Mouse (Mus musculus) midbrain, embryonic 16.5 days (tissue): ENCODE measurements around the gene Slc25a13. TPM values are rescaled to one million over a fixed set of nuclear protein-coding genes. Genes with fewer than 3 reads are reported as not detected.

ENCODE experiments used
- ATAC-seq: fragments of 200-750 bp; cut with Nextera tagmentation; 2 replicates; pipeline ENCODE4 v1.8.0; 2017; ENCODE audit warnings: moderate TSS enrichment
- H3K27ac ChIP-seq: fragments of 300-500 bp; sonication (generic); 2 replicates; pipeline ENCODE4 v1.5.1; 2014; ENCODE audit warnings: mild to moderate bottlenecking, low read length, mixed read lengths
- H3K27me3 ChIP-seq: fragments of 300-500 bp; sonication (generic); 2 replicates; pipeline ENCODE4 v1.6.1; 2014; ENCODE audit warnings: low read depth, low read length, mixed read lengths; ENCODE audit not compliant: control insufficient read depth, insufficient read depth
- H3K36me3 ChIP-seq: fragments of 300-500 bp; sonication (generic); 2 replicates; pipeline ENCODE4 v1.6.1; 2014; ENCODE audit warnings: mild to moderate bottlenecking, low read length, moderate library complexity, mixed read lengths; ENCODE audit not compliant: control insufficient read depth, insufficient read depth
- H3K4me1 ChIP-seq: fragments of 300-500 bp; sonication (generic); 2 replicates; pipeline ENCODE4 v1.6.1; 2014; ENCODE audit warnings: mild to moderate bottlenecking, low read length, mixed read lengths; ENCODE audit not compliant: control insufficient read depth, insufficient read depth
- H3K4me2 ChIP-seq: fragments of 300-500 bp; sonication (generic); 2 replicates; pipeline ENCODE4 v1.6.1; 2014; ENCODE audit warnings: mild to moderate bottlenecking, low read length, mixed read lengths
- H3K4me3 ChIP-seq: fragments of 300-500 bp; sonication (generic); 2 replicates; pipeline ENCODE4 v1.5.1; 2014; ENCODE audit warnings: low read depth, mild to moderate bottlenecking, low read length, moderate library complexity, mixed read lengths
- H3K9ac ChIP-seq: fragments of 300-500 bp; sonication (generic); 2 replicates; pipeline ENCODE4 v1.6.1; 2014; ENCODE audit warnings: low read depth, low read length, mixed read lengths
- H3K9me3 ChIP-seq: fragments of 300-500 bp; sonication (generic); replicated peaks from 2 replicates; pipeline ENCODE4 v1.6.1; 2014; ENCODE audit warnings: mild to moderate bottlenecking, low read length, mixed read lengths; ENCODE audit not compliant: control insufficient read depth, poor library complexity, severe bottlenecking
- WGBS: fragments of 180-500 bp; shearing (Covaris S2); extraction: QIAGEN DNeasy Blood & Tissue Kit; methylation state at CpG from one replicate; pipeline ENCODE4 v1.1.7; 2014; 5-methylcytosine and 5-hydroxymethylcytosine counted together
- polyA plus RNA-seq: library from polyadenylated mRNA; unstranded; fragments of >200 nt; fragmentation: Nextera tagmentation; extraction: Ambion mirVana; gene quantifications from 2 replicates; pipeline ENCODE4 v1.2.1, GENCODE M21; 2015

The Slc25a13 gene
- polyA plus RNA-seq, 1 experiment from 2014 or later = 3.8 TPM

DNA sequence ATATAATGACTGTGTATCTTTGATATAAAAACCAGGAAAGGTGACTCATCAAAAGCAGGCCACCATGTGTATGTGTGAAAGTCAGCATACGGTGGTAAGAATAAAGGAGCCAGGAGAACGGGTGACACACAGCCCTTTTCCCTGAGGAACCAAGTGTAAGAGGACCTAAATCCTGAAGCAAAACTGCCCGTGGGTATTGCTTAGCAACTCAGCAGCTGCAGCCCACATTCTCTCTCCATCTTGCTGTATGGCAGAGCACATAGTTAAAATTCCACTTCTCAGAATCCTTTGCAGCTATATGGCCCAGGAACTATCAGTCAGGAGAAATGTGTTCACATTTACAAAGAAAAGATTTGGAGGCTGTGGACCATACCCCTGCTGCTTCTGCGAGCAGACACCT, 20.4 kb downstream of the Slc25a13 start:
- no peak overlapping the region for H3K9ac ChIP-seq
- WGBS = 83% methylated on average over 4 of the region's 4 CpGs

DNA sequence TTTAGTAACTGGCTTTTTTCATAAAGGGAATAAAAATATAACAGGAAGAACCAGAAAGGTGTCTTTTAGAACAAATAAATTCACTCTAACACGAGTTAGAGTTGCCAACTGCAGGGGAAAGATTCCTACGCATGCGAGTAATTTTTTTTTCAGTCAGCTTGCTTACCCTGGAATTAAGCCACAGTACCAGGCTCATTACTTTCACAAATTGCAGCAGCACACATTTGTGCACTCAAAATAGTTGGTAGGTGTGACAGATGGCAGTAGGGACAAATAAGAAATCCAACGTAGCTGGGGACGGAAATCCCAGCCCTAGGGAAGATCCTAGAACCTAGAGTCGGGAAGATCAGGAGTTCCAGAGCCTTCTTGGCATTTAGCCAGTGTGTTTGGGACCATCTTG, 22.1 kb downstream of the Slc25a13 start:
- Histone ChIP-seq H3K4me3 (no peak overlapping the region), H3K9ac (no peak overlapping the region), H3K4me1 (no peaks in the 10 kb centered on the region), H3K9me3 (no peaks in the 10 kb centered on the region), H3K36me3 (no peaks in the 10 kb centered on the region), H3K4me2 (no peak overlapping the region), H3K27ac (no peak overlapping the region), H3K27me3 (no peaks in the 10 kb centered on the region)
- 88% methylated on average over 6 of the region's 6 CpGs for WGBS
- ATAC-seq = no peak

More for the DNA sequence above, 20.4 kb downstream of the Slc25a13 start:
- Histone ChIP-seq H3K4me1 (no peaks in the 10 kb centered on the region), H3K4me3 (no peak overlapping the region), H3K9me3 (no peaks in the 10 kb centered on the region), H3K36me3 (no peaks in the 10 kb centered on the region), H3K27me3 (no peaks in the 10 kb centered on the region), H3K27ac (no peak overlapping the region), H3K4me2 (no peak overlapping the region)
- ATAC-seq = no peak

DNA sequence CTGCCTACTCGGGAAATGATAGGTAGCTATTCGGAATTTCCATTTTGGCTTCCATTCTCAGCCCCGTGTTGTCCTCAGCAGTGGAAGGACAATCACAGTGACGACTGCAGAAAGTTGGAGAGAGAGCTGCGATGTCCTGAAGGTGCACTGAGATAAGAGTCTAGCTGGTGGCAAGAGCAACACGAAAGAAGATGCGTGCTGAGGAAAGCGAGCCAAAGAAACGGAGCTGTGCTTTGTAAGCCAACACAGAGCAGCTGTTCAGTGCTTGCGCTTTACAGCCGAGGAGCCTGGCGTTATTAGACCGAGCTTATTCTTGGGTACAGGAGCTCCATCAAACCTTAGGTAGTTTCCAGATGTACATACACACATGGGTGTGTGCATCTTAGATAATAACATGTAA, 23.1 kb downstream of the Slc25a13 start:
- H3K27ac ChIP-seq = no peak overlapping the region
- H3K9me3 ChIP-seq = no peaks in the 10 kb centered on the region
- no peaks in the 10 kb centered on the region for H3K36me3 ChIP-seq
- no peak for ATAC-seq
- no peak overlapping the region for H3K4me2 ChIP-seq
- H3K9ac ChIP-seq = no peak overlapping the region
- no peak overlapping the region for H3K4me3 ChIP-seq
- no peaks in the 10 kb centered on the region for H3K4me1 ChIP-seq
- H3K27me3 ChIP-seq = no peaks in the 10 kb centered on the region
- WGBS = 92% methylated on average over 13 of the region's 13 CpGs

DNA sequence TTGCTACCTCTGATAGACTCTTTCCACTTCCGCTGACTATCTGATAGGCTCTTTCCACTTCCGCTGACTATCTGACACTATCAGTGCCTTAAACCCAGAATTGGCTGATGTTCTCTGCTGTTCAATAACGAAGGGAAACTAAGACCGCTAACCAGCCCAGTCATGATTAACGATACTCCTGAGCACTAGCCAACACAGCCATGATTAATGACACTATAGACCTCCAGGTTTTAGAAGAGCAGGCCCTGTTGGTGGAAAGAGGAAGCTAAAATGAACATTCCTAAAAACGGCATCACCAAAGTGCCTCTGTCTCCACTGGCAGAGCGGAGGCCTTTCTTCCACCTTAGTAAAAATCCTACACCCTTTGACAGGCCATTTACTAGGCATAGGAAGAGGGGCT, 24.6 kb downstream of the Slc25a13 start:
- WGBS = 93% methylated on average over 7 of the region's 7 CpGs
- H3K4me3 ChIP-seq = no peak overlapping the region
- H3K4me2 ChIP-seq = no peak overlapping the region
- no peaks in the 10 kb centered on the region for H3K36me3 ChIP-seq
- H3K4me1 ChIP-seq = no peaks in the 10 kb centered on the region
- H3K27me3 ChIP-seq = no peaks in the 10 kb centered on the region
- no peak for ATAC-seq
- H3K9me3 ChIP-seq = no peaks in the 10 kb centered on the region
- H3K27ac ChIP-seq = no peak overlapping the region
- no peak overlapping the region for H3K9ac ChIP-seq

DNA sequence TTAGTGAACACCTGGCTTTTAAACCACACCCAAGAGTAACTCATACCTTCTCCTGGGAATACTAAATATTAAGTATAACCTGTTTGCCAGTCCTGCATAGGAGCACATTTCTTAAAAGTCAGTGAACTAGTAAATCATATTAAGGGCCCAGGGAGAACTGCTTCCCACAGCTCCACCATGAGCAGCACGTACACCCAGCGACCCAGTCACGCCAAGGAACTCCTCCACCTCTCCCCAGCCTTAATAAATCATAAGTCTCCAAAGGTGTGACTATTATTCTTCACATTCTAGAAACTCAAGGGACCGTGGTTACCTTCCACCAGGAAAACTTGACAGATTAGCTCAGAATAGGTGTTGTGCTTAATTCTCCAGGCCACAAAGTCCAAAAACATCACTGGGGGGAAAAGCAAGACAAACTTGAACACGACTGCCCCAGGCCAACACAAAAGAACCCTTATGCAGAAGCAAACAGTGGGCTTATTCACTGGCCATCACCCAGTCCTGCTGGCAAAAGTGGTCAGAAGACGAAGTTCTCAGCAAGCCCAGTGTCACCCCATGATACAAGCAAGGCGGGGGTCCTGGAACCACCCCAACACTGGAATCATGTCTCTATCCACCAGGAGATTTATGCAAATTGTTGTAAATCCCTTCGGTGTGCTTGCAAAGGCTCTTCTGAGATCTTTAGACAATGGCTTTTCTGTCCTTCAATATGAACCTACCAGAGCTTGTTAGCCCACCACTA, 25.2 kb downstream of the Slc25a13 start:
- 80% methylated on average over 8 of the region's 8 CpGs for WGBS

DNA sequence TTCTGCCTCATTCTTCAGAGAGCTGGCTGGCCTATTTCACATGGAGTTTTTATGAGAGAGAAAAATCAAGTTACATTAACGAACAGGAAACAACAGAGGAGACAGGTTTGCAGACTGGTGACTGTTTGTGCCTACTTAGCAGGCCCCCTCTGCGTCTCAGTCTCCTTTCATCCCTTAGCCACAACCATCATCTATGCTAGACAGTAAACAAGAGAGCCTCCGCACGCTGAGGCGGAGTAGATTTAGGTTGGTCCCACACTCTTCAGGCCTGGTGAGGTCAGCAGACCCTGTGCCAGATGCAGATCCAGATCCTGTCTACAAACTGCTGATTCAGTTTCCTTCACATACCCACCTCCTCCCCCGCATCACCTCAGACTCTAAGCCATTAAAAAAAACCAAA, 28.0 kb downstream of the Slc25a13 start:
- no peak overlapping the region for H3K27ac ChIP-seq
- no peaks in the 10 kb centered on the region for H3K4me1 ChIP-seq
- ATAC-seq = no peak
- H3K36me3 ChIP-seq = no peaks in the 10 kb centered on the region
- no peaks in the 10 kb centered on the region for H3K27me3 ChIP-seq
- WGBS = 93% methylated on average over 6 of the region's 6 CpGs
- H3K9me3 ChIP-seq = no peaks in the 10 kb centered on the region
- no peak overlapping the region for H3K4me2 ChIP-seq
- no peak overlapping the region for H3K4me3 ChIP-seq
- H3K9ac ChIP-seq = no peak overlapping the region

More for the DNA sequence above, 25.2 kb downstream of the Slc25a13 start:
- H3K27ac ChIP-seq = no peak overlapping the region
- H3K27me3 ChIP-seq = no peaks in the 10 kb centered on the region
- no peak for ATAC-seq
- H3K4me2 ChIP-seq = no peak overlapping the region
- no peaks in the 10 kb centered on the region for H3K4me1 ChIP-seq
- H3K9ac ChIP-seq = no peak overlapping the region
- H3K9me3 ChIP-seq = no peaks in the 10 kb centered on the region
- H3K36me3 ChIP-seq = no peaks in the 10 kb centered on the region
- no peak overlapping the region for H3K4me3 ChIP-seq

DNA sequence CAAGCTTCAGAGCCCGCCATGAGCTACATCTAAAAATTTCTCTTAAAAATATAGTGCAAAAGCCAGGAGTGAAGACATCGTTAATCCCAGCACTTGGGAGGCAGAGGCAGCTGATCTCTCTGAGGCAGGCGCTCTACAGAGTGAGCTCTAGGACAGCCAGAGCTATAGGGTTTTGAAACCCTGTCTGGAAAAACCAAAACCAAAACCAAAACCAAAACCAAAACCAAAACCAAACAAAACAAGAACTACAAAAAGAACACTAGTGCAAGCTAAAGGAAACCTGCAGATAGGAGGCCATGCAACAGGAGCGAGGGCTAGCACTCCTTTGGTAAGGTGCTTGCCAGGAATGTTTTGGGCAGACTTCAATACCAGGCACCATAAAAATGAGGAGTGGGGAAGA, 30.5 kb downstream of the Slc25a13 start:
- Histone ChIP-seq H3K27ac (no peak overlapping the region), H3K9me3 (no peaks in the 10 kb centered on the region), H3K9ac (no peak overlapping the region), H3K27me3 (no peaks in the 10 kb centered on the region), H3K36me3 (no peaks in the 10 kb centered on the region), H3K4me1 (no peaks in the 10 kb centered on the region), H3K4me2 (no peak overlapping the region), H3K4me3 (no peak overlapping the region)
- ATAC-seq = no peak
- WGBS = 86% methylated on average over 4 of the region's 4 CpGs

DNA sequence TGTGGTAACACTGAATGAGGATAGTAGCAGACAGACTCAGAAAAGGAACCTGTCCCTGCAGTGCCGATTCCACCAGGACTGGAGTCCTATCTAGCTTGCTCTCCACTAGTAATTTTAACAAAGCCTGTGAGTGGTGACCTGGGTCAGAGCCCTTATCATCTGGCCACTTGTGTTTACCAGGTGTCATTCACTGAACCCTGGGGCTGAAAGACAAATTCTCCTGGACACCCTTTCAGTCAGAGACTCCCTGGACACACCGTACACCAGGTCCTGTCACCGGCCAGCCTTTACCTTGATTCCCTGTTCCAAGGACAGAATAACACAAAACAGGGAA, 31.3 kb downstream of the Slc25a13 start:
- ATAC-seq = no peak
- Histone ChIP-seq H3K4me2 (no peak overlapping the region), H3K4me1 (no peaks in the 10 kb centered on the region), H3K4me3 (no peak overlapping the region), H3K27me3 (no peaks in the 10 kb centered on the region), H3K27ac (no peak overlapping the region), H3K9ac (no peak overlapping the region), H3K36me3 (no peaks in the 10 kb centered on the region), H3K9me3 (no peaks in the 10 kb centered on the region)
- WGBS = 91% methylated on average over 3 of the region's 3 CpGs

DNA sequence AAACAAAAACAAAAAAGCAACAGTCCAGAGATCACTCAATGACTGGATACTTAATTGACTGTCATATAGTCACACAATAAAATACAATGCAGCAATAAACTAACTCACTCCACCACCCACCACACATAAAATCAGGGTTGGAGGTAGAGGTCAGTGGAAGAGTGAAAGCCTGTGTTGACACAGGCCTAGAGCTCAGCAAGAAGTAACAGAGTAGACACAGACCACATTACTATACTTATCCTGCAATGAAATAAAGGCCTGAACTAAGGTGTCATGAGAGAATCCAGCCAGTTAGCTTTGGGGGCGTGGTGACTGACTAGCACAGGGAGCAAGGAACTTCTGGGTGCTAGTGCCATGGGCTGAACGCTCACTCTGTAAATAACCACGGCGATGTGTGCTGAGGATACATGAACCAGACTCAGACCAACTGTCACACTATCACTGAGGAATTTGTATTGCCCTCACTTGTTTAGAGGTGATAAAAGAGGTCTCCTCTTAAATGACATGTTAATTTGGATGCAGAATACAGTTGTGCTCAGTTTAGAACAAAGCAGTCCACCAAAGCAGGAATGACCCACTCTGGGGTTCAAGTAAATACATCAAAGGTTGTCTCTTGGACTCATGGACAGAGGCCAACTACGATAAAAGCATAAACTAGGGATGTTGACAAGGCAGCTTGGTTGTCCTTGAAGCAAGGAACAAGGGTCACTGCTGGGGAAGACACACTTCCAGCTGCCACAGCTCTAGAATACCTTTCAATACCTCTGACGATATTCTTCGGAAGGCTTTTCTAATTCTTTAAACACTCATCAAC, 31.8 kb downstream of the Slc25a13 start:
- 87% methylated on average over 7 of the region's 7 CpGs for WGBS
- Histone ChIP-seq H3K27ac (no peak overlapping the region), H3K9ac (no peak overlapping the region), H3K4me3 (no peak overlapping the region), H3K36me3 (no peaks in the 10 kb centered on the region), H3K9me3 (no peaks in the 10 kb centered on the region), H3K4me1 (no peaks in the 10 kb centered on the region), H3K27me3 (no peaks in the 10 kb centered on the region), H3K4me2 (no peak overlapping the region)
- no peak for ATAC-seq
